Mouse (Mus musculus): ENCODE results near the gene Aars2.

GRCm38 (mm10) chr17:45517135-45517534 is 10.5 kb downstream of the Aars2 start:
- TF ChIP-seq CTCF (IDR thresholded peaks at IDR 0.05; ENCODE audit: low read depth) (no peak), EP300 (IDR thresholded peaks at IDR 0.05; ENCODE audit: low read depth) (no peak)
